Mouse (Mus musculus) stomach, embryonic 15.5 days (tissue): ENCODE measurements around the gene Olfr1140. TPM values are rescaled to one million over a fixed set of nuclear protein-coding genes. Genes with fewer than 3 reads are reported as not detected.

Experiments
- ATAC-seq: fragments of 200-750 bp; cut with Nextera tagmentation; 2 replicates; pipeline ENCODE4 v1.8.0; 2017; ENCODE audit warnings: low read depth, moderate number of reproducible peaks, moderate TSS enrichment; ENCODE audit not compliant: insufficient read depth, low FRiP score
- H3K27ac ChIP-seq: fragments of 300-500 bp; sonication (generic); 2 replicates; pipeline ENCODE4 v1.5.1; 2015; ENCODE audit warnings: mild to moderate bottlenecking, inconsistent platforms
- H3K27me3 ChIP-seq: fragments of 300-500 bp; sonication (generic); replicated peaks from 2 replicates; pipeline ENCODE4 v1.6.1; 2015; ENCODE audit warnings: inconsistent platforms
- H3K36me3 ChIP-seq: fragments of 300-500 bp; sonication (generic); 2 replicates; pipeline ENCODE4 v1.6.1; 2015; ENCODE audit warnings: inconsistent platforms
- H3K4me1 ChIP-seq: fragments of 300-500 bp; sonication (generic); 2 replicates; pipeline ENCODE4 v1.6.1; 2015; ENCODE audit warnings: inconsistent platforms
- H3K4me2 ChIP-seq: fragments of 300-500 bp; sonication (generic); 2 replicates; pipeline ENCODE4 v1.6.1; 2015; ENCODE audit warnings: mild to moderate bottlenecking, inconsistent platforms
- H3K4me3 ChIP-seq: fragments of 300-500 bp; sonication (generic); replicated peaks from 2 replicates; pipeline ENCODE4 v1.5.1; 2015; ENCODE audit warnings: inconsistent platforms
- H3K9ac ChIP-seq: fragments of 300-500 bp; sonication (generic); 2 replicates; pipeline ENCODE4 v1.6.1; 2015; ENCODE audit warnings: inconsistent platforms
- H3K9me3 ChIP-seq: fragments of 300-500 bp; sonication (generic); 2 replicates; pipeline ENCODE4 v1.6.1; 2016; ENCODE audit warnings: inconsistent platforms
- WGBS: fragments of 180-500 bp; shearing (Covaris S2); methylation state at CpG from one replicate; pipeline ENCODE4 v1.1.7; 2015; 5-methylcytosine and 5-hydroxymethylcytosine counted together
- polyA plus RNA-seq: library from polyadenylated mRNA; unstranded; fragments of >200 nt; fragmentation: Nextera tagmentation; extraction: Ambion mirVana; gene quantifications from 2 replicates; pipeline ENCODE4 v1.2.1, GENCODE M21; 2015

The Olfr1140 gene
- not detected in 2 replicates for polyA plus RNA-seq

DNA sequence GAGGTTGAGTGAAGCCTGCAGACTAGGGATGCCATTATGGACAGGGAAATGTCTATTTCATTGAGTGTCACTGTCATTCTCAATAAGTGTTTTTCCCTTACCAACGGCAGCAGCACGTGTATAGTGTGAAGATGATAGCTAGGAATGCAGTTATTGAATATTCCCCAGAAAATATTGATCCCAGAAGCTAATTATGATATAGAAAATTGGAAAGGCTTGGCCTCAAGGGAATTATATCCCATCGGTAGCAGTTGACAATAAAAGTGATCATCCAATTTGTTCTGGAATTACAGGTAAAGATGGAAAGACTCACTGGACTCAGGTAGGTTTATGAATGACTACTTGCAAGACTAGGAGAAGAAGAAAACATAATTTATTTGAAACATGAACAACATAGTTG lies at the start of gene Olfr1140:
Olfr1140 (plus strand) TSS at position 301 of the 400 bp plus-strand sequence.
- 74% methylated on average over 3 of the region's 3 CpGs for WGBS
- no peaks in the 10 kb centered on the region for H3K36me3 ChIP-seq
- H3K9ac ChIP-seq = no peak within 1 kb of the TSS
- no peak within 1 kb of the TSS for H3K4me3 ChIP-seq
- no peaks in the 10 kb centered on the region for H3K4me1 ChIP-seq
- H3K4me2 ChIP-seq = no peak within 1 kb of the TSS
- no peak for ATAC-seq
- H3K27me3 ChIP-seq = no peaks in the 10 kb centered on the region
- no peaks in the 10 kb centered on the region for H3K9me3 ChIP-seq
- no peak within 1 kb of the TSS for H3K27ac ChIP-seq

DNA sequence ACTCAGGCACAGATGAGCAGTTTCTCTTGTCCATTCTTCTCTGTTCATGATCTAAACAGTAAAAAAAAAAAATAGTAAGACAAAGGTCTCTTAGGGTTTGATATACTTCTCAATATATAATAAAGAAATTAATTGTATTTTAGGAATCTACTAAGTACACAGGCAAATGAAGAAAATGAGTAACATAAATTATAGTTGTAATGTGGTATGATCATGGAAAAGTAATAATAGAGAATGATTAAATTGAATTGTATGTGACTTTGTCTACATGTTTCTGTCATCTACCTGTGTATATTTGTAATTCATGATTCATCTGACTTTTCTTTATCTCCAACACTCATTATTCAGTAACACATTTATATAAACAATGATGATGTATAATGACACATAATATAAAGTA lies 49.7 kb upstream of the Olfr1140 start, which contains the start of gene Olfr1136:
Olfr1136 (minus strand) TSS at position 101 of the 400 bp plus-strand sequence.
- Histone ChIP-seq H3K36me3 (no peaks in the 10 kb centered on the region), H3K9me3 (no peaks in the 10 kb centered on the region), H3K27ac (no peak within 1 kb of the TSS), H3K4me1 (no peaks in the 10 kb centered on the region), H3K27me3 (no peaks in the 10 kb centered on the region), H3K4me3 (no peak within 1 kb of the TSS), H3K9ac (no peak within 1 kb of the TSS), H3K4me2 (no peak within 1 kb of the TSS)
- ATAC-seq = no peak

DNA sequence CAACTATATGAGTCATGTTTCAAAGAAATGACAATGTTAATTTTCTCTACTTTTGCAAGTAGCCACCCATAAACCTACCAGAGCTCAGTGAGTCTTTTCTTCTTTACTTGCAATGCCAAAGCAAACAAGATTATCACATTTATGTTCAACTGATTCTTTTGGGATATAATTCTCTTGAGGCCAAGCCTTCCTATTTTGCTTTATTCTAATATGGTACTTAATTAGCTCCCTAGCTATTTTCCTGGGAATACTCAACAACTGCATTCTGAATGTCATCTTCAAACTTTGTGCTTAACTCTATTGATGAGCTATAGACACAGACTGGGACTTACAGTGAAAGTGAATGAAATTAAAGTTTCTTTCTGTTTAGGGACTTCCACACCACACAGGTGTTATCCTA lies 30.5 kb upstream of the Olfr1140 start, which contains the start of gene Olfr1137:
Olfr1137 (minus strand) TSS at position 101 of the 400 bp plus-strand sequence.
- Histone ChIP-seq H3K4me2 (no peak within 1 kb of the TSS), H3K27me3 (no peaks in the 10 kb centered on the region), H3K9ac (no peak within 1 kb of the TSS), H3K4me3 (no peak within 1 kb of the TSS), H3K9me3 (no peaks in the 10 kb centered on the region), H3K36me3 (no peaks in the 10 kb centered on the region), H3K27ac (no peak within 1 kb of the TSS), H3K4me1 (no peaks in the 10 kb centered on the region)
- no peak for ATAC-seq

DNA sequence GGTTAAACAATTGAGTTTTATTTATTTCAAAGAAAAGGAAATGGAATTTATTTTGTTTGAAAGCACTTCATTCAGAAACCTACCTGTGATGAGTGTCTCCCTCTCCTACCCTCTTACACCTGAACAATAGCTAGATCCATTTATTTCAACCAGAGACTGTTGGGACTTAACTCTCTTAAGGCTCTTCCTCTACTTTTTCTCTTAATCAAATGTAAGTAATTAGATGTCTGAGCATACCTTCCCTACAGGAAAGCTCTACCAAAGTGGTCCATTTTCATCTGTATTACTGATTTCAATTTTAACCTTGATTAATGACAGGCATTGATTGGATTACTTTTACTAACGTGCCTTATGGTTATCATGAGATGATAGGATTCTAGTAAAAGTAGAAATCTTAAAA lies 3.7 kb upstream of the Olfr1140 start, which contains the start of gene Olfr1138:
Olfr1138 (minus strand) TSS at position 101 of the 400 bp plus-strand sequence.
- Histone ChIP-seq H3K4me2 (no peak within 1 kb of the TSS), H3K9me3 (no peaks in the 10 kb centered on the region), H3K4me1 (no peaks in the 10 kb centered on the region), H3K4me3 (no peak within 1 kb of the TSS), H3K36me3 (no peaks in the 10 kb centered on the region), H3K9ac (no peak within 1 kb of the TSS), H3K27ac (no peak within 1 kb of the TSS), H3K27me3 (no peaks in the 10 kb centered on the region)
- no peak for ATAC-seq
- 81% methylated on average over 1 of the region's 1 CpGs for WGBS

- Histone ChIP-seq H3K9ac (no peak within 1 kb of the TSS), H3K4me2 (no peak within 1 kb of the TSS), H3K36me3 (no peaks in the 10 kb centered on the region), H3K27ac (no peak within 1 kb of the TSS), H3K27me3 (no peaks in the 10 kb centered on the region), H3K4me3 (no peak within 1 kb of the TSS), H3K9me3 (no peaks in the 10 kb centered on the region), H3K4me1 (no peaks in the 10 kb centered on the region)
- WGBS = 85% methylated on average over 1 of the region's 1 CpGs
- ATAC-seq = no peak
These were observed 10.3 kb downstream of the Olfr1140 start, which contains the start of gene Olfr1141 for GRCm38 (mm10) chr2:87753891-87754290. TSS of gene Olfr1141 (minus strand) at chr2:87753991.

DNA sequence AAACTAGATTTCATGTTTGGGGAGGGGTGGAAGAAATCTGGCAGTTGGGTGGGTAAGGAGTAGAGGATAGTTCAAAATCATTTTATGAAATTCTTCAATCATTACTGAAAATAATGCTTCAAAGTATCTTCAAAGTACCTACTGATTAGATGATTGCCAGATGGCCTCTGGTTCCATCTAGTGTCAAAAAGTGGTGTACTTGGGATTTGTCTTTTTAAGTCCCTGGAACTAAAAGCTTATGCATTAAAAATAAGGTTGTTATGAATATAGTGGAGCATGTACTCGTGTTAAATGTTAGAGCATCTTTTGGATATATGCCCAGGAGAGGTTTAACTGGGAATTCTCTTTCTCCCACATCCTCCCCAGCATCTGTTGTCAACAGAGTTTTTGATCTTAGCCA lies 32.6 kb downstream of the Olfr1140 start:
- 40% methylated on average over 1 of the region's 1 CpGs for WGBS
- H3K4me2 ChIP-seq = no peak overlapping the region
- no peak for ATAC-seq

GRCm38 (mm10) chr2:87779183-87779582 lies 35.6 kb downstream of the Olfr1140 start, which contains the start of gene Olfr152:
TSS of gene Olfr152 (plus strand) at chr2:87779483.
- Histone ChIP-seq H3K4me1 (no peaks in the 10 kb centered on the region), H3K9me3 (no peaks in the 10 kb centered on the region), H3K4me2 (no peak within 1 kb of the TSS), H3K27me3 (no peaks in the 10 kb centered on the region), H3K27ac (no peak within 1 kb of the TSS), H3K4me3 (no peak within 1 kb of the TSS), H3K36me3 (no peaks in the 10 kb centered on the region), H3K9ac (no peak within 1 kb of the TSS)
- WGBS = 73% methylated on average over 4 of the region's 4 CpGs
- ATAC-seq = no peak

More for the DNA sequence above, 32.6 kb downstream of the Olfr1140 start:
- Histone ChIP-seq H3K36me3 (no peaks in the 10 kb centered on the region), H3K27me3 (no peaks in the 10 kb centered on the region), H3K9ac (no peak overlapping the region), H3K27ac (no peak overlapping the region), H3K4me3 (no peak overlapping the region), H3K9me3 (no peaks in the 10 kb centered on the region), H3K4me1 (no peaks in the 10 kb centered on the region)

Other genes with a start within 250 kb of the Olfr1140 start
- gene Pramel7, start 246.7 kb upstream of the Olfr1140 start, polyA plus RNA-seq = not detected in 2 replicates
- gene Pramel6, start 237.2 kb upstream of the Olfr1140 start, polyA plus RNA-seq = not detected in 2 replicates
- gene Olfr153, start 212.0 kb upstream of the Olfr1140 start, polyA plus RNA-seq = not detected in 2 replicates
- gene Olfr1128, start 198.2 kb upstream of the Olfr1140 start, polyA plus RNA-seq = not detected in 2 replicates
- not detected in 2 replicates for gene Olfr1129, start 169.8 kb upstream of the Olfr1140 start, polyA plus RNA-seq
- not detected in 2 replicates for gene Olfr1130, start 137.5 kb upstream of the Olfr1140 start, polyA plus RNA-seq
- not detected in 2 replicates for gene Olfr1131, start 116.6 kb upstream of the Olfr1140 start, polyA plus RNA-seq
- not detected in 2 replicates for gene Olfr1132, start 106.2 kb upstream of the Olfr1140 start, polyA plus RNA-seq
- gene Olfr1133, start 96.4 kb upstream of the Olfr1140 start, polyA plus RNA-seq = not detected in 2 replicates
- gene Olfr1134, start 85.3 kb upstream of the Olfr1140 start, polyA plus RNA-seq = not detected in 2 replicates
- not detected in 2 replicates for gene Olfr1135, start 70.1 kb upstream of the Olfr1140 start, polyA plus RNA-seq
- not detected in 2 replicates for gene Olfr1136, start 49.8 kb upstream of the Olfr1140 start, polyA plus RNA-seq
- not detected in 2 replicates for gene Olfr1137, start 30.6 kb upstream of the Olfr1140 start, polyA plus RNA-seq
- gene Olfr1138, start 3.8 kb upstream of the Olfr1140 start, polyA plus RNA-seq = not detected in 2 replicates
- gene Olfr1141, start 10.2 kb downstream of the Olfr1140 start, polyA plus RNA-seq = not detected in 2 replicates
- not detected in 2 replicates for gene Olfr152, start 35.7 kb downstream of the Olfr1140 start, polyA plus RNA-seq
- not detected in 2 replicates for gene Olfr1143, start 56.8 kb downstream of the Olfr1140 start, polyA plus RNA-seq
- not detected in 2 replicates for gene Olfr1145, start 66.1 kb downstream of the Olfr1140 start, polyA plus RNA-seq
- not detected in 2 replicates for gene Olfr1148, start 86.8 kb downstream of the Olfr1140 start, polyA plus RNA-seq
- not detected in 2 replicates for gene Olfr1150-ps1, start 100.2 kb downstream of the Olfr1140 start, polyA plus RNA-seq
- gene Olfr1151, start 112.1 kb downstream of the Olfr1140 start, polyA plus RNA-seq = not detected in 2 replicates
- not detected in 2 replicates for gene Olfr1152, start 122.7 kb downstream of the Olfr1140 start, polyA plus RNA-seq
- not detected in 2 replicates for gene Olfr1153, start 151.2 kb downstream of the Olfr1140 start, polyA plus RNA-seq
- not detected in 2 replicates for gene Olfr1154, start 161.4 kb downstream of the Olfr1140 start, polyA plus RNA-seq
- not detected in 2 replicates for gene Olfr1155, start 201.4 kb downstream of the Olfr1140 start, polyA plus RNA-seq
- gene Olfr1156, start 209.3 kb downstream of the Olfr1140 start, polyA plus RNA-seq = not detected in 2 replicates
- gene Olfr1157, start 224.5 kb downstream of the Olfr1140 start, polyA plus RNA-seq = not detected in 2 replicates
- not detected in 2 replicates for gene Olfr74, start 230.9 kb downstream of the Olfr1140 start, polyA plus RNA-seq
- not detected in 2 replicates for gene Olfr1158, start 246.4 kb downstream of the Olfr1140 start, polyA plus RNA-seq